Mouse (Mus musculus) regulatory T cell (primary cell): ENCODE data around the gene Olfr600.
"Not testable (repeated sequence)": the region's sequence is repeated elsewhere in the genome, so short reads cannot be mapped to it uniquely, and the experiment has no call there.

Source experiments
- in situ Hi-C: fragments of 300-600 bp; cut with MboI, MseI; formaldehyde crosslinking; loops from one replicate; pipeline ENCODE4 v1.15.1; 2025; ENCODE audit warnings: high pct_unique_total_duplicates

The Olfr600 gene

DNA sequence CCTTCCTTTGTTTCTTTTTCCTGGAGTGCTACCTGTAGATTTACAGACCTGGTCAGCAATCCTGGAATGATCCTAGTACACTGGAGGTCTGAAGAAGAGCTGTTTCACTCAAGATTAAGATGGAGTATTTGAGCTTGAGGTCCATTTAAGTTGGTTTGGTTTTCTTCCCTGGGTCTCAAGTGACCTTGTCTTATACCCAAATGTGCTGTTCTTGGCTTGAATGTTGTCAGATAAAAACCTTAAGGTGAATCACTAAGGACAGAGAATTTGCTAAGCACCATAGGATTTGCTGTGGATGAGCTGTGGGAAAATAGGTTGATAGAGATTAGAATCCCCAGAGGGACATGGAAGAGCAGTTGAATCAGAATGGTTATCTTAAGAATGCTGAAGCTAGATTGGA is at the start of gene Olfr600:
Gene Olfr600, minus strand, starts transcription at position 101 of the 400 bp plus-strand sequence.
- in situ Hi-C loops, result no loop called here

- in situ Hi-C loops, result no loop called here
Observed at GRCm38 (mm10) chr7:103398981-103399380, 49.5 kb upstream of the Olfr600 start.

DNA sequence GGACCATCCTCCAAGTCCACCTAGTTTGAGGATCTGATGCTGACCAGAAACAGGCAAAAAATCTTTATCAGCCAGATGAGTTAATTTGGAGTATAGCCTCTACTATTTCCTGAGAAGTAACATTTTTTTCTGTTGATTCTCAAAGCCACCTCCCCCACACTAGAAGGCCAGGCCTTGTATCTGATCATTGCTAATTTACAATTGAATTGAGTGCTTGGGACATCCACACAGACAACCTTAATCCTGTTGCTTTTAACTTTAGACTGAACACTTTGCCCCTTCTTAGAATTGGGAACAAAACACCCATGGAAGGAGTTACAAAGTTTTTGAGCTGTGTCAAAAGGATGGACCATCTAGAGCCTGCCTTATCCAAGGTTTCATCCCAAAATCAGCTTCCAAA is 48.3 kb upstream of the Olfr600 start:
- in situ Hi-C loops, result no loop called here

GRCm38 (mm10) chr7:103386077-103386476 is 36.6 kb upstream of the Olfr600 start, which contains the start of gene Olfr603:
TSS of gene Olfr603 (minus strand) at chr7:103386177.
- in situ Hi-C loops, result no loop called here

DNA sequence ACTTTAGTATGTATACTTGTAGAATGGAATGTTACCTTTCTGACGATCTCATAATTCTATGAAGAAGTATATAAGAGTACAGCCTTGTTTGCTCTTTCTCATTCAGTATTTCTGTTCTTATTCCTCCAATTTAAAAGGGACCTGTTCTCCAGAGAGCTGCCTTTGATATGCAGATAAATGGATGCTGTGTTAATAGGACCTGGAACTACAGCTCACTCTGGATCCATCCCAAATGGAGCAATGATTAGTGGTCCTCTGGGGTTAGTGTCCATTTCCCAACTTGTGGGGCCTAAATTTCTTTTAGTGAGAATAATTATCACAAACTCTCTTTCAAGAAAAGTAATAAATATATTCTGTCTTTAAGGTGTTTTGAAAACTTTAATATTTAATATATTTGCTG is 13.1 kb upstream of the Olfr600 start, which contains the start of gene Olfr601:
Gene Olfr601, minus strand, starts transcription at position 101 of the 400 bp plus-strand sequence.
- in situ Hi-C loops, result no loop called here

DNA sequence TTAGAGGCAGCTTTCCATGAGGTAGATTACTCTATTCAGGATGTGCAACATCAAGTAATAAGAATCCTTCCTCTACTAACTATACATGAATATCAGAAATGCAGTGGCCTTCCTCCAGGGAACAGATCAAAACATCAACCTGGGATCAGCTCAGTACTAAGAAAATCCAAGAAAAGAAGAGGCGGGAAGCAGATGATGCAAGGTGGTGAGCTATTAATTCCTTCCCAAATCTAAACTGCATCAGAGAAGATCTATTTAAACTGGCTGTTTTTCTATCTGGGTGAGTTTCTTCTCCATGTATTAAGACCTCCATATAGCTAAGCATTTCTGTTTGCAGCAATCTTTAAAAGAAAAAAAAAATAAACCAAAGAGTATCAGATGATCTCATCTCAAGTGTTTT is 13.9 kb downstream of the Olfr600 start, which contains the start of gene Olfr599:
Gene Olfr599, plus strand, starts transcription at position 301 of the 400 bp plus-strand sequence.
- in situ Hi-C loops, result no loop called here

DNA sequence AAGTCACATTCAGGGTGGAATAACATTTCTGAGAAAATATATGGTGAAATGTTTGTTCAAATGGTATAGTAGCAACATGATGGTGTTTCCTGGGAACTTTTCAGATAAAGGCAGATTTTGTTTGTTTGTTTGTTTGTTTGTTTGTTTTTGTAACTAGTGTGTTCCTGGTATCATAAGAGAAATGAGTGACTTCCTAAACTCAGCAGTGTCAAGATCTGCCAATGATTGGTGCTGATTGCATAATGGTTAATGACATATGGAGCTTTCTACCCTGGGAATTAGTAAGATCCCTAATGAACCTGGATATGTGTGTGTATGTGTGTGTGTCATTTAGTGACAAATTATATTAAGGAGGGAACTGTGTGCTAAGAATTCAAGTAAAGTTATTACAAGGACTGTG is 26.2 kb downstream of the Olfr600 start, which contains the start of gene Olfr598:
Gene Olfr598, plus strand, starts transcription at position 301 of the 400 bp plus-strand sequence.
- in situ Hi-C loops, result no loop called here

DNA sequence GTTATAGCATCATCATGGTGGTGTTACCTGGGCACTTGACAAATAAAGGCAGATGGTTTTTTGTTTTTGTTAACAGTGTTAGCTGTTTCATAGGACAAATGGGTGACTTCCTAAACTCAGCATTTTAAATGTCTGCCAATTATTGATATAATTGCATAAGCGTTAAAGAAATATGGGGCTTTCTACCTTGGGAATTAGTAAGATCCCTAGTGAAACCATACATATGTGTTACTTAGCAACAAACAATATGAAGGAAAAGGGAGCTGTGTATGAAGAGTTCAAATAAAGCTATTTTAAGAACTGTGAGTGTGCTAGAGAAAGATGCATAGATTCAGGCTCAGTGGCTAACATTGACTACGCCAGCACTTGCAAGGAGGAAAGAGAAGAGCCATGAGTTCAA is 33.5 kb downstream of the Olfr600 start, which contains the start of gene Olfr597:
Gene Olfr597, plus strand, starts transcription at position 301 of the 400 bp plus-strand sequence.
- in situ Hi-C loops, result not testable (repeated sequence)

- in situ Hi-C loops, result not testable (repeated sequence)
Observed at GRCm38 (mm10) chr7:103305348-103305747, 44.1 kb downstream of the Olfr600 start, which contains the start of gene Olfr596. TSS of gene Olfr596 (plus strand) at chr7:103305648.
